Mouse (Mus musculus) thymus, postnatal 0 days (tissue): ENCODE measurements around the gene Csf1. TPM values are rescaled to one million over a fixed set of nuclear protein-coding genes. Genes with fewer than 3 reads are reported as not detected.

ENCODE experiments used
- DNase-seq: peaks from one replicate; pipeline ENCODE4 v3.0.0-alpha.2; 2015; ENCODE audit warnings: low spot score
- polyA plus RNA-seq: library from polyadenylated mRNA; unstranded; fragments of >200 nt; fragmentation: Nextera tagmentation; extraction: Ambion mirVana; gene quantifications from 2 replicates; pipeline ENCODE4 v1.2.1, GENCODE M21; 2015

The Csf1 gene
- polyA plus RNA-seq, 1 experiment from 2014 or later, result 6.0 TPM

- DNase-seq, result no peak
Observed at GRCm38 (mm10) chr3:107707239-107707638, 53.0 kb downstream of the Csf1 start.

GRCm38 (mm10) chr3:107706164-107706563 lies 54.1 kb downstream of the Csf1 start:
- DNase-seq, result no peak

GRCm38 (mm10) chr3:107704371-107704705 lies 55.9 kb downstream of the Csf1 start:
- DNase-seq, result no peak

GRCm38 (mm10) chr3:107703675-107704370 lies 56.4 kb downstream of the Csf1 start:
- DNase-seq, result no peak

- DNase-seq, result no peak
Observed at GRCm38 (mm10) chr3:107701767-107702394, 58.4 kb downstream of the Csf1 start.

- DNase-seq, result no peak
Observed at GRCm38 (mm10) chr3:107700625-107701024, 59.6 kb downstream of the Csf1 start.

DNA sequence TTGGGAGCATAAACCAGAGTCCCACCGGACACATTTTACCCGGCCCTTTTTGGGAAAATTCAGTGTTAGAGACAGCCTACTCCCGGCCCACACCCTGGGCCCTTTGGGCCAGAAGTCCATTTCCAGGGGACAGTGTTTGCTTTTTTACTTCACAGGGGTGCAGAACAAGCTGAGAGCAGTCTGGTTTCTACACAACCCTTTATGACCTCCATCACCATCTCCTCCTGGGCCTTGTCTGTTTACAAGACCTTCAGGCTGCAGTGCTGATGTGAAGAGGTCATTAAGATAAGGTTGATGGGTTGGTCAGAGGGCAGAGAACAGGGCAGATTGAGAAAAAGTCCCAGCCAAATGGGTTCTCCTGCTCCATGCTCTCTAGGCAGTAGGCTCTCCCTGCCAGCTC lies 63.4 kb downstream of the Csf1 start:
- no peak for DNase-seq

DNA sequence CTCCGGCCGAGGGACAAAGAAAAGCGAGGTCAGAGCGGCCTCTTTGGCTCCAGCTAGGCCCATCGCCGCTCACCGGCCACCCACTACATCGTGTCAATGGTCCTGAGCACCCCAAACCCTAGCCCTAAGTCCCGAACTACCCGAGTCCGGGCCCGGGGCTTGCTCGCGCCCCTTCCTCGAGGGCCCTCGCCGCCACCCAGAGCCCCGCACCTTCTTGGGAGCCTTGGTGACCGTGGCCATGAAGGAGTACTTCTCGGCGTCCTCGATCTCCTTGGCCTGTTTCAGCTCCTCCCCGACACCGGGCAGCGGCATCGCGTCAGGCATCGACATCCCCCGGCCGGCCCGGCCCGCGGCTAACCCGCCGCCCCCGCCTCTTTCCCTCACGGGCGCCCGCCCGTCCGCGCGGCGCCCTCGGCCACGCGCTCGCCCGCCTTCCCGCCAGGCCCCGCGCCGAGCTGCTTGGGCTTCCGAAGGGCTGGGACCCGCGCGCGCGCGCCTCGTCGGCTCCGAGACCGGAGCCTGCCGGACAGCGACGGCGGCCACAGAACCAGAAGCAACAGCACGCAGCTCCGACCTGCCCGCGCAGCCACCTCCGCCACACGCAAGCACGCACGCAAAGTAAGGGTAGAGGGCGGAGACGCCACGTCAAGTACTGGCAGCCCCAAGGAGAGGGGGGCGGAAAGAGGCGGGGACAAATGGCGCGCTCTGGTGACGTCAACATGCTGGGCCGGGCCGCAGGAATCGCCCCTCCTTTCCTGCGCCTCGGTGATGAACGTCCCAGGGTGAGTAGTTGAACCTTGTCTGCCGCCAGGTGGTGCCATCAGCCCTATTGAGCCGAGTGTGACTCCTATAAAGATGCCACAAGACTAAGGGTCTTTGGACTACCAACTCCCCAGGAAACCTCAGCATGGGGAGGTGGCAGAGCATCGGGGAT lies 64.1 kb downstream of the Csf1 start, which contains the start of gene Ahcyl1:
Gene Ahcyl1, minus strand, starts transcription at position 613 of the 934 bp plus-strand sequence.
- peak; percentile 98 for DNase-seq

DNA sequence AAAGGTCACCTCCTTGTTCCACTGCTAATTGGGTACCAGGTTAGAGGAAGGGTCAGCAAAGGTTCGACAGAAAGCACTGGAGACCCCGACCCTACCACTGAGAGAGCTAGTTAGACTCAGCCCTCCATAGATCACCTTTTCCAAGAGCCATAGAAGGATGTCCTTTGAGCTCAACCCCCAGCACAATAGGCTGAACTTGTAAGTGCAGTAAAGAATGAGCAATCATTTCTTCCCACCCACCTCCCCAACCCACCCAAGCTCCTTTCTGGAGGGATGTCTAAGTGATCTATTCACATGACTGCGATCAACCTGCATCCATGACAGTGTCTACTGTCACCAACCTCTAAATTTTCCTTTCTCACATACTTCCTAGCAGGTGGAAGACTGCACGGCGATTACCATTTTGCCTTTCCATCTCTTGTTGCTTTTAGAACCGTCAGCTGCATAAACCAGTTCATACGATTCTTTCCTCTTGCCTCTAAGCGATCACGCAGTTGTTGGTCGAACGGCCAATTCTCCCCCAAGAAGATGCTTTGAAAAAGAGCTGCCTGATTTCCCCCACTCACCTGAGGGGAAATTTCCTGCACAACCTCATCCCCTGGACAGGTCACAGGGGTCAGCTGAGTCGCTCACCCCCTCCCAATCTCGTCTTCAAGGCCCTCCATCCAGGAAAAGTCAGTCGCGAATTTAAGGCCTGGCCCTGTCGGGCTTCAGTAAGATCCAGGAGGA lies 64.9 kb downstream of the Csf1 start:
- DNase-seq, result peak; percentile 18

- no peak for DNase-seq
Observed at GRCm38 (mm10) chr3:107694256-107694900, 65.9 kb downstream of the Csf1 start.

Other genes with a start within 250 kb of the Csf1 start
- gene Slc6a17, start 242.5 kb downstream of the Csf1 start, polyA plus RNA-seq, result 0.17 and 0.33 TPM in 2 replicates
- not detected in 2 replicates for gene Ubl4b, start 205.4 kb downstream of the Csf1 start, polyA plus RNA-seq
- gene Alx3, start 165.4 kb downstream of the Csf1 start, polyA plus RNA-seq, result 0.44 and 0.54 TPM in 2 replicates
- not detected in 2 replicates for gene Gm10961, start 129.1 kb downstream of the Csf1 start, polyA plus RNA-seq
- 30.5 and 33.4 TPM in 2 replicates for gene Strip1, start 128.8 kb downstream of the Csf1 start, polyA plus RNA-seq
- gene Ahcyl1, start 63.9 kb downstream of the Csf1 start, polyA plus RNA-seq, result 39.2 and 43.9 TPM in 2 replicates
- 0.12 and 0.13 TPM in 2 replicates for gene Eps8l3, start 116.8 kb upstream of the Csf1 start, polyA plus RNA-seq
- 14.4 and 14.9 TPM in 2 replicates for gene Gstm5, start 135.4 kb upstream of the Csf1 start, polyA plus RNA-seq
- 1.5 and 2.1 TPM in 2 replicates for gene Gstm7, start 171.3 kb upstream of the Csf1 start, polyA plus RNA-seq
- 2.5 and 3.1 TPM in 2 replicates for gene Gstm6, start 183.3 kb upstream of the Csf1 start, polyA plus RNA-seq
- gene Gstm3, start 208.8 kb upstream of the Csf1 start, polyA plus RNA-seq, result 1.6 and 1.8 TPM in 2 replicates
- gene Gstm2, start 226.0 kb upstream of the Csf1 start, polyA plus RNA-seq, result 25.3 and 26.8 TPM in 2 replicates